Mouse (Mus musculus): ENCODE data around the gene Sufu. TPM values are rescaled to one million over a fixed set of nuclear protein-coding genes. Genes with fewer than 3 reads are reported as not detected.

The Sufu gene
- polyA plus RNA-seq, 1 experiment from 2014 or later: 33.8 TPM

- Histone ChIP-seq H3K36me3 (ENCODE audit: control insufficient read depth, insufficient read depth, low read length) (peaks cover 6% of the 10 kb centered on the region), H3K27ac (ENCODE audit: low read length) (peak within 1 kb of the TSS; percentile 100), H3K9ac (ENCODE audit: low read length) (peak within 1 kb of the TSS; percentile 99), H3K4me1 (replicated peaks; ENCODE audit: control insufficient read depth, insufficient read depth, low read length) (peaks cover 24% of the 10 kb centered on the region), H3K4me2 (ENCODE audit: low read depth, low read length) (peak within 1 kb of the TSS; percentile 96), H3K4me3 (ENCODE audit: low read length) (peak within 1 kb of the TSS; percentile 91), H3K9me3 (ENCODE audit: control insufficient read depth, low read length) (no peaks in the 10 kb centered on the region), H3K27me3 (ENCODE audit: control insufficient read depth, insufficient read depth, low read depth, low read length) (no peaks in the 10 kb centered on the region)
- peak; percentile 48 for ATAC-seq (ENCODE audit: low read depth)
- WGBS: 0% methylated on average over 50 of the region's 64 CpGs
Measured at GRCm38 (mm10) chr19:46501401-46502068, 104.8 kb downstream of the Sufu start, which contains the start of gene Trim8. TSS of gene Trim8 (plus strand) at chr19:46501702.

- Histone ChIP-seq H3K27ac (ENCODE audit: low read length) (peak overlapping the region; percentile 100), H3K27me3 (ENCODE audit: control insufficient read depth, insufficient read depth, low read depth, low read length) (no peaks in the 10 kb centered on the region), H3K4me2 (ENCODE audit: low read depth, low read length) (peak overlapping the region; percentile 96), H3K4me3 (ENCODE audit: low read length) (peak overlapping the region; percentile 91), H3K9ac (ENCODE audit: low read length) (peak overlapping the region; percentile 99), H3K9me3 (ENCODE audit: control insufficient read depth, low read length) (no peaks in the 10 kb centered on the region), H3K4me1 (replicated peaks; ENCODE audit: control insufficient read depth, insufficient read depth, low read length) (peaks cover 30% of the 10 kb centered on the region), H3K36me3 (ENCODE audit: control insufficient read depth, insufficient read depth, low read length) (peaks cover 11% of the 10 kb centered on the region)
- under 1% methylated on average over 32 of the region's 46 CpGs for WGBS
- no peak for ATAC-seq (ENCODE audit: low read depth)
Measured at GRCm38 (mm10) chr19:46502069-46502455, 105.4 kb downstream of the Sufu start.

GRCm38 (mm10) chr19:46502471-46503166 is 105.9 kb downstream of the Sufu start:
- under 1% methylated on average over 53 of the region's 53 CpGs for WGBS
- Histone ChIP-seq H3K9me3 (ENCODE audit: control insufficient read depth, low read length) (no peaks in the 10 kb centered on the region), H3K27me3 (ENCODE audit: control insufficient read depth, insufficient read depth, low read depth, low read length) (no peaks in the 10 kb centered on the region), H3K4me1 (replicated peaks; ENCODE audit: control insufficient read depth, insufficient read depth, low read length) (peaks cover 35% of the 10 kb centered on the region), H3K27ac (ENCODE audit: low read length) (peak overlapping the region; percentile 100), H3K4me2 (ENCODE audit: low read depth, low read length) (peak overlapping the region; percentile 96), H3K36me3 (ENCODE audit: control insufficient read depth, insufficient read depth, low read length) (peaks cover 14% of the 10 kb centered on the region), H3K4me3 (ENCODE audit: low read length) (peak overlapping the region; percentile 91), H3K9ac (ENCODE audit: low read length) (peak overlapping the region; percentile 99)
- 0 out of 2 replicates have a peak, but pooled peaks have one; percentile 2 for ATAC-seq (ENCODE audit: low read depth)

- peak; percentile 44 for ATAC-seq (ENCODE audit: low read depth)
- H3K9me3 ChIP-seq (ENCODE audit: control insufficient read depth, low read length): no peaks in the 10 kb centered on the region
Measured at GRCm38 (mm10) chr19:46503351-46504084, 106.8 kb downstream of the Sufu start.

GRCm38 (mm10) chr19:46504085-46504552 is 107.4 kb downstream of the Sufu start:
- Histone ChIP-seq H3K27ac (ENCODE audit: low read length) (peak overlapping the region; percentile 100), H3K4me1 (replicated peaks; ENCODE audit: control insufficient read depth, insufficient read depth, low read length) (peaks cover 50% of the 10 kb centered on the region), H3K9ac (ENCODE audit: low read length) (peak overlapping the region; percentile 99), H3K4me2 (ENCODE audit: low read depth, low read length) (peak overlapping the region; percentile 96), H3K36me3 (ENCODE audit: control insufficient read depth, insufficient read depth, low read length) (peaks cover 18% of the 10 kb centered on the region), H3K4me3 (ENCODE audit: low read length) (peak overlapping the region; percentile 91), H3K9me3 (ENCODE audit: control insufficient read depth, low read length) (no peaks in the 10 kb centered on the region), H3K27me3 (ENCODE audit: control insufficient read depth, insufficient read depth, low read depth, low read length) (no peaks in the 10 kb centered on the region)
- ATAC-seq (ENCODE audit: low read depth): peak; percentile 14; the same call in 1 of the 2 replicates
- WGBS: 3% methylated on average over 4 of the region's 4 CpGs

More at GRCm38 (mm10) chr19:46503351-46504084, 106.8 kb downstream of the Sufu start:
- WGBS: under 1% methylated on average over 21 of the region's 21 CpGs
- Histone ChIP-seq H3K4me3 (ENCODE audit: low read length) (peak overlapping the region; percentile 91), H3K4me2 (ENCODE audit: low read depth, low read length) (peak overlapping the region; percentile 96), H3K9ac (ENCODE audit: low read length) (peak overlapping the region; percentile 99), H3K27ac (ENCODE audit: low read length) (peak overlapping the region; percentile 100), H3K4me1 (replicated peaks; ENCODE audit: control insufficient read depth, insufficient read depth, low read length) (peaks cover 44% of the 10 kb centered on the region), H3K36me3 (ENCODE audit: control insufficient read depth, insufficient read depth, low read length) (peaks cover 14% of the 10 kb centered on the region), H3K27me3 (ENCODE audit: control insufficient read depth, insufficient read depth, low read depth, low read length) (no peaks in the 10 kb centered on the region)

GRCm38 (mm10) chr19:46504822-46505417 is 108.2 kb downstream of the Sufu start:
- Histone ChIP-seq H3K4me3 (ENCODE audit: low read length) (peak overlapping the region; percentile 91), H3K4me1 (replicated peaks; ENCODE audit: control insufficient read depth, insufficient read depth, low read length) (peaks cover 56% of the 10 kb centered on the region)
- 31% methylated on average over 9 of the region's 9 CpGs for WGBS

GRCm38 (mm10) chr19:46505646-46506371 is 109.1 kb downstream of the Sufu start:
- H3K9me3 ChIP-seq (ENCODE audit: control insufficient read depth, low read length): no peaks in the 10 kb centered on the region
- H3K9ac ChIP-seq (ENCODE audit: low read length): peak overlapping the region; percentile 99
- peak overlapping the region; percentile 100 for H3K27ac ChIP-seq (ENCODE audit: low read length)
- peaks cover 64% of the 10 kb centered on the region for H3K4me1 ChIP-seq (replicated peaks; ENCODE audit: control insufficient read depth, insufficient read depth, low read length)
- H3K4me3 ChIP-seq (ENCODE audit: low read length): peak overlapping the region; percentile 91
- H3K36me3 ChIP-seq (ENCODE audit: control insufficient read depth, insufficient read depth, low read length): peaks cover 21% of the 10 kb centered on the region
- no peak for ATAC-seq (ENCODE audit: low read depth)
- WGBS: 60% methylated on average over 8 of the region's 8 CpGs
- H3K27me3 ChIP-seq (ENCODE audit: control insufficient read depth, insufficient read depth, low read depth, low read length): no peaks in the 10 kb centered on the region
- H3K4me2 ChIP-seq (ENCODE audit: low read depth, low read length): peak overlapping the region; percentile 96

More at GRCm38 (mm10) chr19:46504822-46505417, 108.2 kb downstream of the Sufu start:
- peak overlapping the region; percentile 99 for H3K9ac ChIP-seq (ENCODE audit: low read length)
- peaks cover 21% of the 10 kb centered on the region for H3K36me3 ChIP-seq (ENCODE audit: control insufficient read depth, insufficient read depth, low read length)
- H3K27me3 ChIP-seq (ENCODE audit: control insufficient read depth, insufficient read depth, low read depth, low read length): no peaks in the 10 kb centered on the region
- H3K9me3 ChIP-seq (ENCODE audit: control insufficient read depth, low read length): no peaks in the 10 kb centered on the region
- no peak for ATAC-seq (ENCODE audit: low read depth)
- H3K4me2 ChIP-seq (ENCODE audit: low read depth, low read length): peak overlapping the region; percentile 96
- H3K27ac ChIP-seq (ENCODE audit: low read length): peak overlapping the region; percentile 100

- Histone ChIP-seq H3K36me3 (ENCODE audit: control insufficient read depth, insufficient read depth, low read length) (peaks cover 21% of the 10 kb centered on the region), H3K4me3 (ENCODE audit: low read length) (peak overlapping the region; percentile 91), H3K4me2 (ENCODE audit: low read depth, low read length) (peak overlapping the region; percentile 96), H3K27me3 (ENCODE audit: control insufficient read depth, insufficient read depth, low read depth, low read length) (no peaks in the 10 kb centered on the region), H3K9me3 (ENCODE audit: control insufficient read depth, low read length) (no peaks in the 10 kb centered on the region), H3K27ac (ENCODE audit: low read length) (peak overlapping the region; percentile 100), H3K4me1 (replicated peaks; ENCODE audit: control insufficient read depth, insufficient read depth, low read length) (peaks cover 69% of the 10 kb centered on the region), H3K9ac (ENCODE audit: low read length) (peak overlapping the region; percentile 99)
- no peak for ATAC-seq (ENCODE audit: low read depth)
- WGBS: 38% methylated on average over 3 of the region's 3 CpGs
Measured at GRCm38 (mm10) chr19:46506372-46506717, 109.6 kb downstream of the Sufu start.
